Mouse (Mus musculus) liver, embryonic 14.5 days (tissue): ENCODE data around the gene Ampd3.
A peak's percentile ranks its signal among the peaks of the same experiment; 100 is the strongest.

Experiments used
- CTCF ChIP-seq: IDR thresholded peaks from 2 replicates; pipeline ENCODE4 v1.5.1; 2016; ENCODE audit warnings: antibody characterized with exemption, low read depth, control low read depth
- EP300 ChIP-seq: IDR thresholded peaks from 2 replicates; pipeline ENCODE4 v1.6.1; 2016; ENCODE audit warnings: antibody characterized with exemption, low read depth

GRCm38 (mm10) chr7:110818206-110818605 lies 50.2 kb downstream of the Ampd3 start:
- peak; percentile 30; the same call in 1 of the 2 replicates for TF ChIP-seq CTCF
- TF ChIP-seq EP300, result no peak
